Mouse (Mus musculus): ENCODE results near the gene Ankrd34b. TPM values are rescaled to one million over a fixed set of nuclear protein-coding genes. Genes with fewer than 3 reads are reported as not detected.
A peak's percentile ranks its signal among the peaks of the same experiment; 100 is the strongest.

The Ankrd34b gene
- polyA plus RNA-seq, 1 experiment from 2014 or later = 0.13 TPM

GRCm38 (mm10) chr13:92438656-92439055, 13.0 kb downstream of the Ankrd34b start:
- WGBS = 82% methylated on average over 10 of the region's 10 CpGs
- Histone ChIP-seq H3K4me1 (no peaks in the 10 kb centered on the region), H3K36me3 (no peaks in the 10 kb centered on the region), H3K4me3 (replicated peaks) (no peak overlapping the region), H3K27ac (no peak overlapping the region), H3K27me3 (replicated peaks) (no peaks in the 10 kb centered on the region), H3K4me2 (no peak overlapping the region), H3K9ac (no peak overlapping the region), H3K9me3 (no peaks in the 10 kb centered on the region)
- no peak for ATAC-seq (ENCODE audit: insufficient read depth, low FRiP score, low read depth)

- WGBS = 70% methylated on average over 13 of the region's 13 CpGs
- Histone ChIP-seq H3K4me1 (no peaks in the 10 kb centered on the region), H3K9me3 (no peaks in the 10 kb centered on the region), H3K27me3 (replicated peaks) (no peaks in the 10 kb centered on the region), H3K4me2 (no peak overlapping the region), H3K9ac (no peak overlapping the region), H3K4me3 (replicated peaks) (no peak overlapping the region), H3K36me3 (no peaks in the 10 kb centered on the region), H3K27ac (no peak overlapping the region)
- ATAC-seq (ENCODE audit: insufficient read depth, low FRiP score, low read depth) = no peak
These were observed 14.6 kb downstream of the Ankrd34b start for GRCm38 (mm10) chr13:92440286-92440685.

- 88% methylated on average over 7 of the region's 7 CpGs for WGBS
- no peaks in the 10 kb centered on the region for H3K9me3 ChIP-seq
- no peaks in the 10 kb centered on the region for H3K27me3 ChIP-seq (replicated peaks)
These were observed 21.2 kb downstream of the Ankrd34b start for GRCm38 (mm10) chr13:92446872-92447271.

GRCm38 (mm10) chr13:92464698-92465097, 39.0 kb downstream of the Ankrd34b start:
- Histone ChIP-seq H3K9ac (no peak overlapping the region), H3K27me3 (replicated peaks) (no peaks in the 10 kb centered on the region), H3K27ac (no peak overlapping the region), H3K4me2 (no peak overlapping the region), H3K9me3 (no peaks in the 10 kb centered on the region), H3K4me3 (replicated peaks) (no peak overlapping the region), H3K4me1 (no peaks in the 10 kb centered on the region), H3K36me3 (no peaks in the 10 kb centered on the region)
- 66% methylated on average over 3 of the region's 3 CpGs for WGBS
- peak; percentile 77 for ATAC-seq (ENCODE audit: insufficient read depth, low FRiP score, low read depth)

More at GRCm38 (mm10) chr13:92446872-92447271, 21.2 kb downstream of the Ankrd34b start:
- no peak overlapping the region for H3K4me3 ChIP-seq (replicated peaks)
- H3K9ac ChIP-seq = no peak overlapping the region
- H3K36me3 ChIP-seq = no peaks in the 10 kb centered on the region
- H3K4me1 ChIP-seq = no peaks in the 10 kb centered on the region
- ATAC-seq (ENCODE audit: insufficient read depth, low FRiP score, low read depth) = no peak
- no peak overlapping the region for H3K4me2 ChIP-seq
- no peak overlapping the region for H3K27ac ChIP-seq

- no peaks in the 10 kb centered on the region for H3K9me3 ChIP-seq
- no peaks in the 10 kb centered on the region for H3K27me3 ChIP-seq (replicated peaks)
- H3K4me3 ChIP-seq (replicated peaks) = no peak overlapping the region
- no peak for ATAC-seq (ENCODE audit: insufficient read depth, low FRiP score, low read depth)
- H3K9ac ChIP-seq = no peak overlapping the region
- no peak overlapping the region for H3K27ac ChIP-seq
- no peak overlapping the region for H3K4me2 ChIP-seq
- no peaks in the 10 kb centered on the region for H3K4me1 ChIP-seq
- WGBS = 75% methylated on average over 9 of the region's 9 CpGs
- no peaks in the 10 kb centered on the region for H3K36me3 ChIP-seq
These were observed 42.2 kb downstream of the Ankrd34b start for GRCm38 (mm10) chr13:92467891-92468290.

GRCm38 (mm10) chr13:92469381-92469780, 43.7 kb downstream of the Ankrd34b start:
- Histone ChIP-seq H3K27me3 (replicated peaks) (no peaks in the 10 kb centered on the region), H3K4me1 (no peaks in the 10 kb centered on the region), H3K4me2 (no peak overlapping the region), H3K9ac (no peak overlapping the region), H3K36me3 (no peaks in the 10 kb centered on the region), H3K27ac (no peak overlapping the region), H3K9me3 (no peaks in the 10 kb centered on the region), H3K4me3 (replicated peaks) (no peak overlapping the region)
- WGBS = 42% methylated on average over 2 of the region's 2 CpGs
- ATAC-seq (ENCODE audit: insufficient read depth, low FRiP score, low read depth) = no peak

GRCm38 (mm10) chr13:92470151-92470550, 44.5 kb downstream of the Ankrd34b start:
- Histone ChIP-seq H3K9me3 (no peaks in the 10 kb centered on the region), H3K4me3 (replicated peaks) (no peak overlapping the region), H3K27me3 (replicated peaks) (no peaks in the 10 kb centered on the region), H3K36me3 (no peaks in the 10 kb centered on the region), H3K9ac (no peak overlapping the region), H3K27ac (no peak overlapping the region), H3K4me1 (no peaks in the 10 kb centered on the region), H3K4me2 (no peak overlapping the region)
- WGBS = 59% methylated on average over 2 of the region's 2 CpGs
- no peak for ATAC-seq (ENCODE audit: insufficient read depth, low FRiP score, low read depth)

- H3K9me3 ChIP-seq = no peaks in the 10 kb centered on the region
- H3K9ac ChIP-seq = no peak overlapping the region
- no peaks in the 10 kb centered on the region for H3K4me1 ChIP-seq
- H3K27ac ChIP-seq = no peak overlapping the region
- H3K27me3 ChIP-seq (replicated peaks) = no peaks in the 10 kb centered on the region
- peak; percentile 54; the same call in 1 of the 2 replicates for ATAC-seq (ENCODE audit: insufficient read depth, low FRiP score, low read depth)
- peak overlapping the region; percentile 49 for H3K4me3 ChIP-seq (replicated peaks)
- peak overlapping the region; percentile 75 for H3K4me2 ChIP-seq
- WGBS = 4% methylated on average over 3 of the region's 3 CpGs
- H3K36me3 ChIP-seq = peaks cover 6% of the 10 kb centered on the region; the same call in 1 of the 2 replicates
These were observed 57.7 kb downstream of the Ankrd34b start for GRCm38 (mm10) chr13:92483348-92483747.

GRCm38 (mm10) chr13:92483852-92484463, 58.3 kb downstream of the Ankrd34b start, which contains the start of gene Fam151b:
Gene Fam151b (minus strand): TSS chr13:92484015.
- Histone ChIP-seq H3K36me3 (peaks cover 6% of the 10 kb centered on the region; the same call in 1 of the 2 replicates), H3K27me3 (replicated peaks) (no peaks in the 10 kb centered on the region), H3K9ac (peak within 1 kb of the TSS; percentile 17; the same call in 1 of the 2 replicates), H3K9me3 (no peaks in the 10 kb centered on the region), H3K27ac (peak within 1 kb of the TSS; percentile 19; the same call in 1 of the 2 replicates), H3K4me1 (no peaks in the 10 kb centered on the region), H3K4me3 (replicated peaks) (peak within 1 kb of the TSS; percentile 49), H3K4me2 (peak within 1 kb of the TSS; percentile 75)
- WGBS = 6% methylated on average over 19 of the region's 19 CpGs
- ATAC-seq (ENCODE audit: insufficient read depth, low FRiP score, low read depth) = peak; percentile 98

- no peaks in the 10 kb centered on the region for H3K9me3 ChIP-seq
- ATAC-seq (ENCODE audit: insufficient read depth, low FRiP score, low read depth) = no peak
- no peaks in the 10 kb centered on the region for H3K27me3 ChIP-seq (replicated peaks)
- 81% methylated on average over 4 of the region's 4 CpGs for WGBS
- H3K27ac ChIP-seq = no peak overlapping the region
- H3K4me2 ChIP-seq = no peak overlapping the region
- peaks cover 19% of the 10 kb centered on the region for H3K36me3 ChIP-seq
- H3K9ac ChIP-seq = no peak overlapping the region
- H3K4me3 ChIP-seq (replicated peaks) = no peak overlapping the region
- no peaks in the 10 kb centered on the region for H3K4me1 ChIP-seq
These were observed 65.1 kb downstream of the Ankrd34b start for GRCm38 (mm10) chr13:92490817-92491216.

Data from stomach, embryonic 15.5 days (tissue).